Mouse (Mus musculus): ENCODE data around the gene Fam155a.

Gene Fam155a

DNA sequence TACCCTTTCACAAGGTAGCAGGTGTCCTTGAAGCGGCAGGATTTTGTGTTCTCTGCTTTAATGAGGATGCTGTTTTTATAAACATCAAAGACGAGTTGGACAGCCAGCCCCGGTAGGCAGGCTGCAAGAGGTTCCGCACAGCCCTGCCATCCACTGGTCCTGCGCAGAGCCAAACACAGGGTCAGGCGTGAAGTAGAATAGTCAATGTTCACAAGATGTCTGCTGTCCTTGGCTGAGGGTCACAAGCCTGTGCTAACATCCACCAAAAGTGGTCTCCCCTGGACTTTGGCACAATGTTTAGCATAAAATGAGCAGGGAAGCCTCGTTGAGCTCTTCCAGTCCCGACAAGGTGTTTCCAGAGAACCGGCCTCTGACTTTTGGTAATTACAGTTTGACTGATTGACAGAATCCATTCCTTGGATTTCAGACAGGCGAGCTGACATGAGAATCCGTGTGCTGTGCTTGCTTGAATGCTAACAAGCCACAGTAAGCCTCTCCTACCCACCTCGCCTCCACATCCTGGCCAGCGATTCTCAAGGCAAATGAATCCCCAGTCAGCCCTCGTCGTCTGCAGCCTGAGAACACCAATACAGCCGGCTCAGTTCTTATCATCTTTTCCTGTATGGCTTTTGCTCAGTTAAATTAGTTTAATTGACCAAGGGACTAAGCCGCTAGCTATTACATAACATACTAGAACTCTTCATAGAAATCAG is 522.7 kb downstream of the Fam155a start:
- no peak for DNase-seq

DNA sequence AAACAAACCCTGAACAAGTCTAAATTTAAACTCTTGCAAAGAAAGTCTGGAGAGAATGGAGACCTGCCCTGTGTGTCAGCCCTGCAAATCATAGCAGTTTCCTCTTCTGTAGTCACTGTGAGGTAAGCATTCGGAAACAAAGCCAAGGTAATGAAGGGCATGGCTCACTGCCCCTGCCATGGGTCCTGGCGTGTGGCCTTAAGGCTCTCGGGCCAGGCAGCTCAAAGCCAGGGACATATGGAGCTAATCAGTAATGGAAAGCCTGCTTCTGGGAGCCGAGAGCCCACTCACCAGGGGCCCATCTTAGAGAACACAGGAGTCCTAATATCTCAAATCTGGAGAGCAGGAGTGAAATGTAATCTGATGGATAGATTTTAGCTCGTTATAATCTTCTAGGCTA is 525.0 kb downstream of the Fam155a start:
- DNase-seq: no peak

DNA sequence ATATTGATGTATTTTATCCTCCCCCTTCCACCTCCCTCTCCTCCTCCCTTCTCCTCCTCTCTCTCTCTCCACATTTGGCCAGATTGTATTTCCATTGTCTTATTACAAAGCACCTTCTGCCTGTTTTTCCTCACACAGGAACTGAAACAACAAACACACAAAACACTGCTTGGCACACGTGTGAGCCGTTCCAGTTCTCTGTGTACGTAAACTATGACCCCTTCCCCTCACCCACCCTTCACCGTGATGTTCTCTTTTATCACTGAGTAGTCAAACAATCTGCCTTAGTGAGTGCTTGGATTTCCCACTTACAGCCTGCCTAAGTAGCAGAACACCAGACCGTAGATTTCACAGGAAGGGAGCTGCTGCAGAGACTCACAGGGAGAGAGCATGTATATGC is 530.0 kb downstream of the Fam155a start:
- DNase-seq: no peak

DNA sequence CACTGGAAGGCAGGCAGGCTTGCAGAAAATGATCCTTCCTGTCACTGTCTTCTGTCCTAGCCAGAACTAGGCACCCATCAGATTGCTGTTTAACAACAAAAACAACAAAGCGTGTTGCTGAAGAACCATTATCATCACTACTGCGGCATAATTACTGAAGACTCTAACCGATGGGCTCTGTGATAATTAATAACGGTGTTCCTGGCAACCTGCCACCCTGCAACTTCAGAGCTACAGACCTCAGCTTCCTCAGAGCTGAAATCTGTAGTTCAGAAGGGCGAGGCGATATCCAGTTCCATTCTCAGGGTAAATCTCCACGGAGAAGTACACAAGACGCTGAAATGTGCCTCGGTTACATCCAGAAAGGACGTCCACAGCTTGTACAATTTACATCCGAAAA is 531.2 kb downstream of the Fam155a start:
- DNase-seq: no peak

DNA sequence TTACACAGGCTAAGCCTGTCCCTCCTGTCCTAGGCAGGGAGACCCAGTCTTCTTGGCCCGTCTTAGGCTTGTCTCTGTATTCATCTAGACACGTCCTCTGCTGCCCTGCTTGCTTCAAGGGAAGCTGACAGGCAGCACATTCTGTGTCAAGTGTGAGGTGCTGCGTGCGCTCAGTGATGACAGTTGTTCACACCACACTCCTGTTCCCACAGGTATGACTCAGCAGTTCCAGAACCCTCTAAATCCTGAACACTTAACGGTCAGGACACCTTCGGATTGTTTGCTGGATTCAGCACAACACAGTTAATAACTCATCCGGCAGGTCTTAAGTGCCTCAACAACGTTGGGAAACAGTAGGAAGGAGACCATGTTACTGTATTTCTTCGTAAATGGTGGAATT is 532.0 kb downstream of the Fam155a start:
- no peak for DNase-seq

DNA sequence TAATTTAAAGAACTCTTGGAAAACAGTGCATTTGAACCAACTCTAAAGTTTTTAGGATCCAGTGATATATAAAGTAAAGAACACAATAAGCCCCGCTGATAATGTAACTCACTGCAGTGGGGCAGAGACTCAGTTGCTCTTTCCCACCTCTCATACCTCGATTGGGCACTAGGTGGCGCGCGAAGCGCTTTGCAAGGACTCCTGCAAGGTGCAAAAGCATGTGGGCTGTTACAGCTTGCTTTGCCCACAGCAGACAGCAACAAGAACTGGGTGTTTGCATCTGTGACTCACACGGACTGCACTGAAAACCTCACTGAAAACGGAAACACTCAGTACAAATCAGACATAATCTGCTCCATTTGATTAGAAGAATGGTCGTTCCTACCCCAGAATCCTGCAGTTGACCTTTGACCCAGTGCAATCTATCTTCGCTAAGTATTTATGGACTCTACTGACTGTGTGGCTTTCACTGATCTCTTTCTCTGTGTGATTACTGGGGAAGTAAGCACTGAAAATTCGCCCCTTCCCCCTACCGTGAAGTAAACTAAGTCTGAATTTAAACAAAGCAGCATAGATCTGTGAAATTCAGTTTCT is 537.5 kb downstream of the Fam155a start:
- DNase-seq: peak; percentile 92

DNA sequence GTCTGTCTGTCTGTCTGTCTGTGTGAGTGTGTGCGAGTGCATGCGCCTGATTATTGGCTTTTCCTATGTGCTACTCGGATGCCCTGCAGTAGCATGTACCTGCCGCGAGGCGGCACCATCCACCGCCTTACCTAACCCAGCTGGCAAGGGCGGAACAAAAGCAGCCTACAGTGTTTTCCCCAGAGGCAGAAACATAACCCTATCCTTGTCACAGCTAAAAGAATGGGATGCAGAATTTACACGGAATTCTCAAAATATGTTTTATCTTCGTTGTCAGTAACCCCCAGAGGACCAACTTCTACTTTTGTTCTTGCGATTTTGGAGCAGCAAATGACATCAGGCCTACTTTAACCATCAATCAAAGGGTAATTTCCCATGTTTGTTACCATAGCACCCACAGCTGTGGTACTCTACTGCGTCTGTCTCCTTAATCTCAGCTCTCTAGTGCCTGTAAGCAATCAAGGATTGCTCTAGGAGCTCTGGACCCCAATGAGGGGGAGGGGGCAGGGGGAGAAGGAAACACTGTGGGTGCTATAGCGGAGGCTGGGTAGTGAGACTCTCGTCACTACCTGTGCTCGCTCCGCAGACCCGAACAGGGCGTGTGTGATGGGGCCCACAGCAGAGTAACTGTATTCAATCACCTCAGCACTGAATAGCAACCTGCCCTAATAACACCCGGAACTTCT is 543.0 kb downstream of the Fam155a start:
- peak; percentile 71 for DNase-seq

DNA sequence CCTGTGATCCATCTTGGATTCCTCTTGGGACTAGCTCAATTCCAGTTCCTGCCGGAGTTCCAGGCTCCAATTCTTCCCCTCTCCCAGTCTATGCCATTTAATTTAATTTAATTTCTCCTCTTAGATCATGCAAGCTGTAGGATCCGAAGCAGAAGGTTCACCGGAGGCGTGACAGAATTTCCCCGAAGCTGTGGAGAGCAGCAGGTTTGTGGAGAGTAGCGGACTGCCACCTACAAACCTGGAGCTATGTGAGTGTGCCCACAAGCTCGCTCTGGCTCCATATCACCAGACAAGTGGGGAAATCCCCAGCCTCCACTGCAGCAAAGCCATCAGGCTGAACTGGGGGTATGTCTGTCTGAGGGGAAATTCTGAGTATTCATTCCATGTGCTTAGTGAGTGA is 544.2 kb downstream of the Fam155a start:
- no peak for DNase-seq

DNA sequence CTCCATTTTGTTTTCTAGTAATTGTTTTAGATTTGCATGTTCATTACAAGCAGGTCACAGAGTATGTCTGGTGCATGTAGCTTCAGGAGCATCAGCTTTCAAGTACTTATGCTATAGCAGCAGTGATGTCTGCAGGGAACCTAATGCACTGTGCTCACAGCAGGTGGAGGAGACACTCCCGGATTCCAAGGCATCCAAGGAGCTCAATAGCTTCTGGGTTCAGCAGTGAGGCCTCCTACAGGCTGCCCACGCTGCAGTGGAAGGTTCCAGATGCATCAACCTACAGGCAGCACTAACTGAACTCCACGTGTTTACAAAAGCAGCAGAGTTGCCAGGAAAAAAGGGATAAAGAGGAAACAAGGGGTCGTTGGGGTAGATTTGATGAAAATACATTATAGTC is 559.2 kb downstream of the Fam155a start:
- no peak for DNase-seq

DNA sequence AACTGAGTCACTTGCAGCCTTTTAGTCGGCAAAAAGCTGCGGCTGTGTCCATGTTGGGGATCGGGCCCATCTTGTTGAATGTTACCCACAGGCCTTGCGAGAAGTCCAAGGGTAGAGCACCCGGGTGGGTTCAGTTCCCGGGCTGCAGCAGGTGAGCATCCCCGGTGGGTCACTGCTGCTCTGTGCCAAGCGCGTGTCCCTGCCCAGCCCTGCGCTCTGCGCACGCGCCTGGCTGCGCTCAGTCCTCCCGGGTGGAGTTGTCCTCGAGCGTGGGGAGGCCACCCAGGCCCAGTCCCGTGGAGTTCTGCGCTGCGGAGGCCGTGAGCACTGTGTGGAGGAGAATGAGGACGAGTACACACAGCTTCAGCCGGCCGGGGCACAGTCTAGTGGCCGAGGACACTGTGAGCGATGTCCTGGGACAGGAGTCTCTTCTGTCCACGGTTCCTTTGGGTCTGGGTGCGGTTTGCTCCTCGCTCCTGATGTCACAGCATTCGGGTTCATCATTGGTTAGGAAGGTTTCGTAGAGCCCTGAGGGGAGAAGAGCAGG is 563.4 kb downstream of the Fam155a start:
- no peak for DNase-seq

DNA sequence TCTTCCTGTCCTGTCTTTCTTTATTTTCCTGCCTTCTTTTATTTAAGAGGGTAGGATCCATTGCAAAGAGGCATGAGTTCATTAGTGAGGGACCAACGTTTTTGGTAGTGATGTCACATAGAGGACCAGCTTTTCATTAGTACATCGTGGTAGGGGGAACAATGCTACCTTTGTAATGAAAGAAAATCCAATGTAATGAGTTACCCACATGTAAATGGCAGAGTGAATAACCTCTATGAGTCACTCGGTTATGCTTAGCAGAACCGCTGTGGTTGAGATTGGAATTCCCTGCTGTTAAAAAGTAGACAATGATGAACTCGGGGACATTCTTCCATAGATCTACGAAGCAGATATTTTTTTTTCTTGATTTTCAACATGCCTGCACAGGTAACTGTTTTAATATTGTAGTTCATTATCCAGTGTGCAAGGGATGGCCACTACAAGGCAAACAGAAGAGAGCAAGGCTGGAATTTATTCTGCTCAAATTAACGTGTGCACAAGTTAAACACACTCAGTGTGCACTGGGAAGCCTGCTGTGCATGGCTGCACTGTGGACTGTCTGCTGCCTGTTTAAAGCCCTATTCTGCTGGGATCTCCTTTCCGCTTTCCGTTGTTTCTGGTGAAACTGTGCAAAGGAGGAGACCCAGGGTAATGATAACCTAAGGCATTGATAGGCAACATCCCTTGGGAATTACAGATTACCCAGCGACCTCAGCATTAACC is 566.5 kb downstream of the Fam155a start:
- DNase-seq: no peak

DNA sequence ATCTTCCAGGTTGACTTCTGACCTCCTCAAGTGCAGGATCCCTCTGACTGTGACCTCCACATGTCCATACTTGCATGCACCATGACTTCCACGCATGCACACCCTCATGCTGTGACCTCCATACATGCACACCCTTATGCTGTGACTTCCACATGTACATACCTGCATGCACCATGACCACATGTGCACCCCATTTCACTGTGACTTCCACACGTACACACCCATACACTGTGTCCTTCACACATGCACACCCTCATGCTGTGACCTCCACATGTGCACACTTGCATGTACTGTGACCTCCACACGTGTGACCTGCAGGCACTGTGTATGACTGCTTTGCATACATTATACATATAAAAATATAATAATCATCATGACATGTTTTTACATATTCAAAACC is 570.9 kb downstream of the Fam155a start:
- DNase-seq: no peak

DNA sequence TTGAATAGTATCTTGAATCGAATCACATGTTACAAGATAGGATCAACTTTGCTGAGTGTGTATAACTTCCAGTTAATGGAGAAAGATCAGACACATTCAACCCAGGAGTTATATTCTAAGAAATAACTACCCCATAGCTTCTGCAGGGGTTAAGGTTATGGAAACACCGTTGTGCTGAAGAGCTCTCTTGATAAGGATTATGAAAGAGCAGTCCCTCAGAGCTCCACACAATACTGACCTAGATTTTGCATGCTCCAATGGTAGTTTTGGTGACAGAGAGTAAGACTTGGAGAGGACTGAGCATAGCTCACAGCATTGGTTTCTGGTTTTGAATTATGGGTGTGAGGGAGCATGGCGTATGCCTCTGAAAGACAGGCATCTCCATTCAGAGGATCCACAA is 579.3 kb downstream of the Fam155a start:
- DNase-seq: no peak

DNA sequence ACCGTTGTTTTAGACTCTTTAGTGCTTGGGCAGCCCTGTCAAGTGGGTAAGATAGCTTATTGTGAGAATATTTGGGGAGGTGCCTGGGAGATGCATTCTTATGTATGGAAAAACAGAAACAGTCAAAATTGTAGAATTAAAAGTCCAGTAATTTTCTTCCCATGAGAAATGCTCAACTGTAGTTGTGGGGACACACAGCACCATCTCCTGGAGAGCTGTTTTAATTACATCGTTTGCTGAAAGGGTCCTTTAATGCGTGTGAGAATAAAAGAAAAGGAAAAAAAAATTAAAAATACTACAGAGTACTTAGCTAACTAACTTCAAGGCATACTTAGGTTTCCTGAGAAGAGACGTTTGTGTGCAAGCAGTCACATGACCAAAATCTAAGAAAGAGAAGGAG is 582.3 kb downstream of the Fam155a start:
- no peak for DNase-seq

DNA sequence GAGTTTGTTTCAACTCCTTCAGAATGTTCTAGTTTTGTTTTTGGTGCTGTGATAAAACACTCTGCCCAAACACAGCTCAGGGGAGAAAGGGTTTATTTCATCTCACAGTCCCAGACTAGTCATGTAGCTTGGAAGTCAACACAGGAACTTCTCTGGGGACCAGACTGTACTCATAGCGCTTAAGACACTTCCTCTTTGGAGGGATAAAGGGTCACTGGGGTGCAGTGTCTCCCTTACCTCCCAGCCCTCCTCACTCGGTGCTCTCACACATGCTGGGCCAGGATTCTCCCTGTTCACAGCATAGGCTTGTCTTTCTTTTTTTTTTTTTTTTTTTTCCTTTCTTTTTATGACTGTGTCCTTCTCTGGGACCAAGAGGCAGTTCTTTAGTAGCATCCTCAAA is 585.8 kb downstream of the Fam155a start:
- DNase-seq: no peak

DNA sequence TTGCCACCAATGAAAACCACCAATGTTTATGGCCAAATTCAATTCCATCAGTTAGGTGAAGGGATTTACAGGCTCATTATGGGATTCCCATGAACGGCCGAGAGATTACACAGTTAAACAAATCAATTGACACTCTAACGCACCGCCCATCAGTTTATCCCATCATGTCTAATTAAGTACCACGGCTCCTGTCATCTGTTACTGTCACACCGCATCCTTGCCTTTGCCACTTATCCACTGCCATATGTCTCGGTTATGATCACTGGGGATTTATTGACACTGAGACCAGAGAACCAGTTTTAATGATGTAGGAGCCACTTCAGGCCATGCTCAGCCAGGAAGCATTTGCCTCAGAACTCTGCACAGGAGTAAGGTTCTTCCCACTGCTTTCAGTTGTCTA is 588.5 kb downstream of the Fam155a start:
- no peak for DNase-seq

DNA sequence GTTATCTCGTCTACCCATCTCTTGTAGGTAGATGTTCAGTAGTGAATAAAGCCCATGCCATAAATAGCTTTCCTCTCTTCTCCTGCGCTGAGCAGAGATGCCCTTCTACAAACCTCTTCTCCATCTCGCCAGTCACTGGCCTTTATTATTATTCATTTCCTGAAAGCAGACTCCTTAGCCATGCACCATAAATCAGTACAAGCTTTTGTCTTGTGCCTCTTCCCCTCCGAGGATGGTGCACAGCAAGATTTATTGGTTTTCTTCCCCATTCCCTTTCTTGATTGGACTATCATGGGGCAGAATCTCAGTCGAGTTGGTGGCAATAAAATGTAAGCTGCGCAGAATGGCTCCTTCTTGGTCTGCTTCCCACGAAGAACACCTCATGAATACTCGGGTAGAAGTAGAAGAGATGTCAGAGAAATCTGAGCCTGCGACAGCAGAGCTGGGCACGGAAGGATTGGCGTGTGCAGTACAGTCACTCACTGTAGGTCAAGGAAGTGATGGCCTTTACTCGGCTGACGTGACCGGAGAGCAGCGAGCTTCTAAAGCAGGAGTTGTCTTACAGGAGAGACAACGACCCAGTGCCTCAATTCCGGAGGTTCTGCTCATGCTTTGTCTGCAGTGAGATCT is 590.2 kb downstream of the Fam155a start:
- DNase-seq: no peak

DNA sequence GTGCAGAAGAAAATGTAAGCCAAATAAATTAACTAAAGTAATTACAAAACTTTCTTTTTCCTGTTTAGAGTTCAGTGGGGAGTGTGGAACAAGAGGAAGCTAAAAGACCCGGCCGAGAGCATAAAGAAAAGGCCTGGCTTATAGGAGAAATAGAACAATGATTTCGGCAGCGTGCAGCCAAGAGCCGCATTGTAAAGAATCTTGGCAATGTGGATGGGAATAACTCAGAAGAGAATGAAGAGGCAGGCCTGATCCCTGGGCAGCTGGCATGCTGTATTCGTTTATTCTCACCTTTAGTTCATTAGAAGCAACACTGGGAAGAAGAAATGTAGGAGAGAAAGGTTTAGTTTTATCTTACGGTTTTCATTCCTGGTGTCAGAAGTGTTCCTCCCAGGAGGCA is 594.0 kb downstream of the Fam155a start:
- no peak for DNase-seq

DNA sequence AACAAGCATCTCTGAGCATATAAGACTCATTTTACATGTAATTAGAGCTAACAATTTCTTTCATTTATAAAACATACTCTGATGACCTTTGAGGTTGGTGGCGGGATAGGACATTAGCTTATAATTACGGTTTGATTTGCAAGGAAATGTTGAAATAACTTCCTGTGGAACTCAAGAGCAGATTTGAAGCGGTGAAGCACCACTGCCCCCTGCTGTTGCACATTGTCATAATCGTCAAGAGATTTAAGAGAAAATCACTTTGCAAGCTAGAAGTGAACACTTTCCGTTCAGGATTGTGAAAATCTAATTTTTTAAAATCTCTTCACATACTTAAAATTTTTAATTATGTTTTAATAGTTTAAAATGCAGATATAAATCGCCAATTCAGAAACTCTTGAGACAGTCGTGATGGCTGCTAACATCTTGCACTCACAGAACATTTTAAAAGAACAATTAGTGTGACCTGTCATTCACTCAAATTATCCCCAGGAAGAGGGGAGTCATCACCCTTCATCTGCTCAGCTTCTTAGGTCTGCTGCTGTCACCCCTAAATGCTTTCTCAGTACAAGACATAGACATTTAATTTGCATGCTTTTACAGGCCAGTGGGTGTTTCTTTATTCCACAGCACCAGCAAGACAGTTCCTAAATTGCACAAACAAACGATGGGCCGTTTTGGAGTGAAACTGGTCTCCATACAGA is 595.9 kb downstream of the Fam155a start:
- peak; percentile 58 for DNase-seq

DNA sequence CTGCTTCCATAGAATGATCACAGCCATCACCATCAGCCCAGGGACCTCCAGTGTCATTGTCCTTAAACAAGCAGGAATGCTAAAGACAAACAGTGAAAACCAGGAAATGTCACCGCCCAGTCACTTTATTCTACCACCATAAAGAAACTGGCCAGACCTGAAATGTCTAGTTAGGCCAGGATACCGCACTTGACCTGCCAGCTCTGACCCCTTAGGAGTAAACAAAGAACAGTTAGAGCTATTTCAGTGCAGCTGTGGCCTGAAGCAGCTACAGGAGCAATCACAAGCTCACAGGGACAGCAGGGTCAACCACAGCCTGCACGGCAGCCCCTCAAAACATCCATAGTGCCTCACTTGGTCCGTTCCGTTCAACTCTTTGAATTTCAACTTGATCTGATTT is 599.1 kb downstream of the Fam155a start:
- DNase-seq: no peak

DNA sequence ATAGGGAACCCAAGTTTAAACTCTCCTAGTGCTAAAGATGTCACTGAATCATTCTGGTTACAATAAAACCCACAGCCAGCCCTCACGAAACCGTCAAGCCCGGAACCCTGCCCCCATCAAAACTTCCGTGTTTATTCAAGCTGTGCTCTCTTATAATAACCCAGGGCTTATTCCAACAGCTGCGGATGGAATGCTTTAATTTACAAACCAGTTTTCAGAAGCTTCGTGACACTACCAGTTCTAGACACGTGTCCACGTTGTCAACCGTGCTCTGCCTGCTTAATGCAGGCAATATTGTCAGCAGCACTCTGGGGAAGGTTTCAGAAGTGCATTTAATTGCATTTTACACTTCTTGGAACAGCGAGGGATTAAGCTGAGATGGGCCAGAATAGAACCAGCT is 603.0 kb downstream of the Fam155a start:
- no peak for DNase-seq

DNA sequence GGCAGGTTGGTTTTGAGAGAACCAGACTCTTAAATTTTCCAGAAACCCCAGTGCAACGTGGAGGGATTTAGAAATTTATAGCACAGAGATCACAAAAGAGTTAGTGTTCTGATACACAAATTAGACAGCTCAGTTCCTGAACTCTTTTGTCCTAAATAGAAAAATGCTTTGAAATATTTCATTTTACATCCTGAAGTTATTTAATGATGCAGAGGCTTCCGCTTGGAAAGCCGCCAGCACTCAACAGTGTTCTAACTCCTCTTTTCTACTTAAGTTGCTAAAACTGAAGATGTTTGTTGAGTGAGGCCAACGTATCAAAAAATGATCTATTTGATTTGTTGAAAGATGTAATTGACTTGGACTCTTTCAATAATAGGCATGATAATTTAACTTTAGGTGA is 609.4 kb downstream of the Fam155a start:
- DNase-seq: no peak
